Mouse (Mus musculus): ENCODE results near the gene Nck1. TPM values are rescaled to one million over a fixed set of nuclear protein-coding genes. Genes with fewer than 3 reads are reported as not detected.

Gene Nck1
- polyA plus RNA-seq, 1 experiment from 2014 or later: 74.2 TPM

GRCm38 (mm10) chr9:100546594-100546910 is 618 bp upstream of the Nck1 start:
- H3K27me3 ChIP-seq (ENCODE audit: control insufficient read depth, insufficient read depth, low read length): no peaks in the 10 kb centered on the region
- no peaks in the 10 kb centered on the region for H3K9me3 ChIP-seq (ENCODE audit: control insufficient read depth, low read length)
- peak overlapping the region; percentile 77 for H3K27ac ChIP-seq (ENCODE audit: low read depth, low read length)
- peak overlapping the region; percentile 83 for H3K4me3 ChIP-seq (ENCODE audit: low read depth, low read length)
- WGBS: 15% methylated on average over 9 of the region's 9 CpGs
- H3K9ac ChIP-seq (ENCODE audit: low read depth, low read length): peak overlapping the region; percentile 61
- no peaks in the 10 kb centered on the region for H3K36me3 ChIP-seq (ENCODE audit: control insufficient read depth, insufficient read depth, low read length)
- peaks cover 2% of the 10 kb centered on the region; the same call in 1 of the 2 replicates for H3K4me1 ChIP-seq (replicated peaks; ENCODE audit: control insufficient read depth, insufficient read depth, low read length)
- peak; percentile 61 for ATAC-seq (ENCODE audit: low FRiP score)
- no peak for DNase-seq (ENCODE audit: low spot score)
- H3K4me2 ChIP-seq (replicated peaks; ENCODE audit: low read depth, low read length): peak overlapping the region; percentile 65

GRCm38 (mm10) chr9:100544948-100545714 is 803 bp downstream of the Nck1 start:
- H3K36me3 ChIP-seq (ENCODE audit: control insufficient read depth, insufficient read depth, low read length): no peaks in the 10 kb centered on the region
- H3K9ac ChIP-seq (ENCODE audit: low read depth, low read length): peak overlapping the region; percentile 85
- DNase-seq (ENCODE audit: low spot score) (no peak), ATAC-seq (ENCODE audit: low FRiP score) (no peak; the same call in 1 of the 2 replicates)
- H3K4me2 ChIP-seq (replicated peaks; ENCODE audit: low read depth, low read length): peak overlapping the region; percentile 65
- peaks cover 2% of the 10 kb centered on the region; the same call in 1 of the 2 replicates for H3K4me1 ChIP-seq (replicated peaks; ENCODE audit: control insufficient read depth, insufficient read depth, low read length)
- H3K27me3 ChIP-seq (ENCODE audit: control insufficient read depth, insufficient read depth, low read length): no peaks in the 10 kb centered on the region
- H3K27ac ChIP-seq (ENCODE audit: low read depth, low read length): peak overlapping the region; percentile 89
- WGBS: 1% methylated on average over 38 of the region's 38 CpGs
- H3K4me3 ChIP-seq (ENCODE audit: low read depth, low read length): peak overlapping the region; percentile 83
- H3K9me3 ChIP-seq (ENCODE audit: control insufficient read depth, low read length): no peaks in the 10 kb centered on the region

- no peaks in the 10 kb centered on the region for H3K36me3 ChIP-seq (ENCODE audit: control insufficient read depth, insufficient read depth, low read length)
- H3K27me3 ChIP-seq (ENCODE audit: control insufficient read depth, insufficient read depth, low read length): no peaks in the 10 kb centered on the region
- ATAC-seq (ENCODE audit: low FRiP score): no peak
- H3K4me3 ChIP-seq (ENCODE audit: low read depth, low read length): no peak overlapping the region
- no peak overlapping the region for H3K4me2 ChIP-seq (replicated peaks; ENCODE audit: low read depth, low read length)
- no peak for DNase-seq (ENCODE audit: low spot score)
- no peaks in the 10 kb centered on the region for H3K9me3 ChIP-seq (ENCODE audit: control insufficient read depth, low read length)
- H3K4me1 ChIP-seq (replicated peaks; ENCODE audit: control insufficient read depth, insufficient read depth, low read length): no peaks in the 10 kb centered on the region
- no peak overlapping the region for H3K9ac ChIP-seq (ENCODE audit: low read depth, low read length)
- H3K27ac ChIP-seq (ENCODE audit: low read depth, low read length): no peak overlapping the region
- 93% methylated on average over 2 of the region's 2 CpGs for WGBS
Measured at GRCm38 (mm10) chr9:100535618-100536262, 10.2 kb downstream of the Nck1 start.

GRCm38 (mm10) chr9:100534686-100535085 is 11.2 kb downstream of the Nck1 start:
- no peaks in the 10 kb centered on the region for H3K36me3 ChIP-seq (ENCODE audit: control insufficient read depth, insufficient read depth, low read length)
- H3K4me2 ChIP-seq (replicated peaks; ENCODE audit: low read depth, low read length): no peak overlapping the region
- no peak overlapping the region for H3K4me3 ChIP-seq (ENCODE audit: low read depth, low read length)
- H3K9me3 ChIP-seq (ENCODE audit: control insufficient read depth, low read length): no peaks in the 10 kb centered on the region
- no peak overlapping the region for H3K9ac ChIP-seq (ENCODE audit: low read depth, low read length)
- ATAC-seq (ENCODE audit: low FRiP score): no peak
- 94% methylated on average over 3 of the region's 3 CpGs for WGBS
- H3K27ac ChIP-seq (ENCODE audit: low read depth, low read length): no peak overlapping the region
- no peaks in the 10 kb centered on the region for H3K27me3 ChIP-seq (ENCODE audit: control insufficient read depth, insufficient read depth, low read length)
- DNase-seq (ENCODE audit: low spot score): no peak
- no peaks in the 10 kb centered on the region for H3K4me1 ChIP-seq (replicated peaks; ENCODE audit: control insufficient read depth, insufficient read depth, low read length)

GRCm38 (mm10) chr9:100532847-100533505 is 13.0 kb downstream of the Nck1 start:
- H3K27me3 ChIP-seq (ENCODE audit: control insufficient read depth, insufficient read depth, low read length): no peaks in the 10 kb centered on the region
- H3K9ac ChIP-seq (ENCODE audit: low read depth, low read length): no peak overlapping the region
- no peaks in the 10 kb centered on the region for H3K9me3 ChIP-seq (ENCODE audit: control insufficient read depth, low read length)
- H3K36me3 ChIP-seq (ENCODE audit: control insufficient read depth, insufficient read depth, low read length): no peaks in the 10 kb centered on the region
- ATAC-seq (ENCODE audit: low FRiP score): no peak
- DNase-seq (ENCODE audit: low spot score): no peak
- H3K4me3 ChIP-seq (ENCODE audit: low read depth, low read length): no peak overlapping the region
- H3K27ac ChIP-seq (ENCODE audit: low read depth, low read length): no peak overlapping the region
- H3K4me1 ChIP-seq (replicated peaks; ENCODE audit: control insufficient read depth, insufficient read depth, low read length): no peaks in the 10 kb centered on the region
- 88% methylated on average over 3 of the region's 3 CpGs for WGBS
- H3K4me2 ChIP-seq (replicated peaks; ENCODE audit: low read depth, low read length): no peak overlapping the region

- Histone ChIP-seq H3K4me1 (replicated peaks; ENCODE audit: control insufficient read depth, insufficient read depth, low read length) (no peaks in the 10 kb centered on the region), H3K9ac (ENCODE audit: low read depth, low read length) (no peak overlapping the region), H3K27me3 (ENCODE audit: control insufficient read depth, insufficient read depth, low read length) (no peaks in the 10 kb centered on the region), H3K4me2 (replicated peaks; ENCODE audit: low read depth, low read length) (no peak overlapping the region), H3K27ac (ENCODE audit: low read depth, low read length) (no peak overlapping the region), H3K36me3 (ENCODE audit: control insufficient read depth, insufficient read depth, low read length) (no peaks in the 10 kb centered on the region), H3K9me3 (ENCODE audit: control insufficient read depth, low read length) (no peaks in the 10 kb centered on the region), H3K4me3 (ENCODE audit: low read depth, low read length) (no peak overlapping the region)
- ATAC-seq (ENCODE audit: low FRiP score): no peak
- 88% methylated on average over 1 of the region's 1 CpGs for WGBS
- DNase-seq (ENCODE audit: low spot score): no peak
Measured at GRCm38 (mm10) chr9:100531296-100531695, 14.6 kb downstream of the Nck1 start.

- Histone ChIP-seq H3K36me3 (ENCODE audit: control insufficient read depth, insufficient read depth, low read length) (no peaks in the 10 kb centered on the region), H3K9ac (ENCODE audit: low read depth, low read length) (no peak overlapping the region), H3K27me3 (ENCODE audit: control insufficient read depth, insufficient read depth, low read length) (no peaks in the 10 kb centered on the region), H3K4me2 (replicated peaks; ENCODE audit: low read depth, low read length) (no peak overlapping the region), H3K4me1 (replicated peaks; ENCODE audit: control insufficient read depth, insufficient read depth, low read length) (no peaks in the 10 kb centered on the region), H3K27ac (ENCODE audit: low read depth, low read length) (no peak overlapping the region), H3K4me3 (ENCODE audit: low read depth, low read length) (no peak overlapping the region), H3K9me3 (ENCODE audit: control insufficient read depth, low read length) (no peaks in the 10 kb centered on the region)
- no peak for ATAC-seq (ENCODE audit: low FRiP score)
- 95% methylated on average over 2 of the region's 2 CpGs for WGBS
- DNase-seq (ENCODE audit: low spot score): no peak
Measured at GRCm38 (mm10) chr9:100525225-100525624, 20.7 kb downstream of the Nck1 start.

- Histone ChIP-seq H3K36me3 (ENCODE audit: control insufficient read depth, insufficient read depth, low read length) (no peaks in the 10 kb centered on the region), H3K4me3 (ENCODE audit: low read depth, low read length) (no peak overlapping the region), H3K4me2 (replicated peaks; ENCODE audit: low read depth, low read length) (no peak overlapping the region), H3K9me3 (ENCODE audit: control insufficient read depth, low read length) (no peaks in the 10 kb centered on the region), H3K4me1 (replicated peaks; ENCODE audit: control insufficient read depth, insufficient read depth, low read length) (no peaks in the 10 kb centered on the region), H3K27ac (ENCODE audit: low read depth, low read length) (no peak overlapping the region), H3K27me3 (ENCODE audit: control insufficient read depth, insufficient read depth, low read length) (no peaks in the 10 kb centered on the region), H3K9ac (ENCODE audit: low read depth, low read length) (no peak overlapping the region)
- ATAC-seq (ENCODE audit: low FRiP score) (no peak), DNase-seq (ENCODE audit: low spot score) (no peak)
- whole genome bisulfite sequencing: 70% methylated on average over 2 of the region's 2 CpGs
Measured at GRCm38 (mm10) chr9:100522029-100522428, 23.9 kb downstream of the Nck1 start.
